Mouse (Mus musculus): Measurements from ENCODE around the gene Prox1.

The Prox1 gene

GRCm38 (mm10) chr1:190172979-190173461, 2.5 kb upstream of the Prox1 start:
- no peak for DNase-seq

- no peak for DNase-seq
Measured at GRCm38 (mm10) chr1:190172311-190172978, 1.9 kb upstream of the Prox1 start.

GRCm38 (mm10) chr1:190171750-190172149, 1.2 kb upstream of the Prox1 start:
- no peak for DNase-seq

GRCm38 (mm10) chr1:190171341-190171740, 827 bp upstream of the Prox1 start:
- DNase-seq: no peak

- DNase-seq: no peak
Measured at GRCm38 (mm10) chr1:190170819-190171216, 304 bp upstream of the Prox1 start.

GRCm38 (mm10) chr1:190168761-190169671, 1.5 kb downstream of the Prox1 start:
- DNase-seq: no peak

GRCm38 (mm10) chr1:190168115-190168514, 2.4 kb downstream of the Prox1 start:
- no peak for DNase-seq

GRCm38 (mm10) chr1:190167609-190168008, 2.9 kb downstream of the Prox1 start:
- DNase-seq: no peak

GRCm38 (mm10) chr1:190165511-190165910, 5.0 kb downstream of the Prox1 start:
- no peak for DNase-seq

- DNase-seq: no peak
Measured at GRCm38 (mm10) chr1:190163471-190163870, 7.0 kb downstream of the Prox1 start.

GRCm38 (mm10) chr1:190161708-190162465, 8.6 kb downstream of the Prox1 start:
- DNase-seq: peak; percentile 51

- DNase-seq: no peak
Measured at GRCm38 (mm10) chr1:190161288-190161687, 9.2 kb downstream of the Prox1 start.

- DNase-seq: no peak
Measured at GRCm38 (mm10) chr1:190159457-190159856, 11.1 kb downstream of the Prox1 start.

- DNase-seq: no peak
Measured at GRCm38 (mm10) chr1:190155751-190156150, 14.8 kb downstream of the Prox1 start.

- no peak for DNase-seq
Measured at GRCm38 (mm10) chr1:190155021-190155420, 15.5 kb downstream of the Prox1 start.

GRCm38 (mm10) chr1:190154292-190154691, 16.2 kb downstream of the Prox1 start:
- DNase-seq: no peak

- DNase-seq: no peak
Measured at GRCm38 (mm10) chr1:190152603-190153002, 17.9 kb downstream of the Prox1 start.

GRCm38 (mm10) chr1:190149233-190149741, 21.2 kb downstream of the Prox1 start:
- no peak for DNase-seq

- DNase-seq: no peak
Measured at GRCm38 (mm10) chr1:190148661-190149232, 21.8 kb downstream of the Prox1 start.

- DNase-seq: no peak
Measured at GRCm38 (mm10) chr1:190147816-190148215, 22.7 kb downstream of the Prox1 start.

- DNase-seq: no peak
Measured at GRCm38 (mm10) chr1:190144416-190144815, 26.1 kb downstream of the Prox1 start.

- no peak for DNase-seq
Measured at GRCm38 (mm10) chr1:190143593-190143992, 26.9 kb downstream of the Prox1 start.

- no peak for DNase-seq
Measured at GRCm38 (mm10) chr1:190142584-190142983, 27.9 kb downstream of the Prox1 start.
